Mouse (Mus musculus) liver, adult 2 months (tissue): ENCODE measurements around the gene Dis3l2. TPM values are rescaled to one million over a fixed set of nuclear protein-coding genes. Genes with fewer than 3 reads are reported as not detected.

Experiments used
- DNase-seq: peaks from one replicate; pipeline ENCODE4 v3.0.0-alpha.2; 2011; ENCODE audit warnings: low read depth, low spot score; ENCODE audit errors: extremely low read depth
- H3K27ac ChIP-seq: fragments of 200-500 bp; replicated peaks from 2 replicates; pipeline ENCODE4 v1.5.1; 2012; ENCODE audit warnings: low read depth, mild to moderate bottlenecking, control low read depth, inconsistent platforms, low read length; ENCODE audit not compliant: insufficient read depth
- H3K27me3 ChIP-seq: fragments of 200-500 bp; 2 replicates; pipeline ENCODE4 v1.6.1; 2012; ENCODE audit warnings: mild to moderate bottlenecking, moderate library complexity, low read length, inconsistent platforms; ENCODE audit not compliant: control insufficient read depth, insufficient read depth
- H3K36me3 ChIP-seq: fragments of 200-500 bp; 2 replicates; pipeline ENCODE4 v1.6.1; 2012; ENCODE audit warnings: low read length, inconsistent platforms; ENCODE audit not compliant: control insufficient read depth, insufficient read depth
- H3K4me1 ChIP-seq: fragments of 200-500 bp; 2 replicates; pipeline ENCODE4 v1.6.1; 2011; ENCODE audit warnings: low read length; ENCODE audit not compliant: control insufficient read depth, insufficient read depth
- H3K4me3 ChIP-seq: fragments of 200-500 bp; 2 replicates; pipeline ENCODE4 v1.5.1; 2011; ENCODE audit warnings: low read depth, mild to moderate bottlenecking, control low read depth, low read length, moderate library complexity; ENCODE audit not compliant: insufficient read depth
- H3K79me2 ChIP-seq: fragments of 200-500 bp; 2 replicates; pipeline ENCODE4 v1.6.1; 2012; ENCODE audit warnings: inconsistent platforms, mild to moderate bottlenecking, low read length, moderate library complexity; ENCODE audit not compliant: control insufficient read depth, insufficient read depth
- H3K9ac ChIP-seq: fragments of 200-500 bp; 2 replicates; pipeline ENCODE4 v1.6.1; 2012; ENCODE audit warnings: low read depth, mild to moderate bottlenecking, control low read depth, inconsistent platforms, low read length
- CTCF ChIP-seq: fragments of 200-500 bp; IDR thresholded peaks from 2 replicates; pipeline ENCODE4 v1.5.1; 2011; ENCODE audit warnings: low read depth, low read length, control low read depth
- POLR2A ChIP-seq: fragments of 200-500 bp; IDR thresholded peaks from 2 replicates; pipeline ENCODE4 v1.6.1; 2011; ENCODE audit warnings: low read length, control low read depth; ENCODE audit not compliant: insufficient read depth; ENCODE audit errors: extremely low read depth
- WGBS: fragments of 180-500 bp; shearing (Covaris S2); methylation state at CpG from one replicate; pipeline ENCODE4 v1.1.7; 2018; 5-methylcytosine and 5-hydroxymethylcytosine counted together
- polyA plus RNA-seq: library from polyadenylated mRNA; depleted of rRNA; stranded (reverse); fragments of >200 nt; gene quantifications from 2 replicates; pipeline ENCODE4 v1.2.3, GENCODE M21; 2012
- total RNA-seq: library from RNA; depleted of rRNA; stranded (reverse); fragments of >200 nt; gene quantifications from 2 replicates; pipeline ENCODE4 v1.2.3, GENCODE M21; 2014

Gene Dis3l2
- total and polyA plus RNA-seq, 2 experiments = 9.0 to 13.4 TPM

- no peaks in the 10 kb centered on the region for H3K79me2 ChIP-seq
- TF ChIP-seq POLR2A (no peak), CTCF (no peak)
- 45% methylated on average over 5 of the region's 5 CpGs for WGBS
- no peaks in the 10 kb centered on the region for H3K27me3 ChIP-seq
- H3K36me3 ChIP-seq = no peaks in the 10 kb centered on the region
- H3K4me1 ChIP-seq = peaks cover 3% of the 10 kb centered on the region; the same call in 1 of the 2 replicates
- peak; percentile 71 for DNase-seq
- 0 out of 2 replicates have a peak overlapping the region, but pooled peaks have one; percentile 6 for H3K27ac ChIP-seq
- H3K9ac ChIP-seq = no peak overlapping the region
- no peak overlapping the region for H3K4me3 ChIP-seq
Observed at GRCm38 (mm10) chr1:86925776-86926175, 222.2 kb downstream of the Dis3l2 start.

DNA sequence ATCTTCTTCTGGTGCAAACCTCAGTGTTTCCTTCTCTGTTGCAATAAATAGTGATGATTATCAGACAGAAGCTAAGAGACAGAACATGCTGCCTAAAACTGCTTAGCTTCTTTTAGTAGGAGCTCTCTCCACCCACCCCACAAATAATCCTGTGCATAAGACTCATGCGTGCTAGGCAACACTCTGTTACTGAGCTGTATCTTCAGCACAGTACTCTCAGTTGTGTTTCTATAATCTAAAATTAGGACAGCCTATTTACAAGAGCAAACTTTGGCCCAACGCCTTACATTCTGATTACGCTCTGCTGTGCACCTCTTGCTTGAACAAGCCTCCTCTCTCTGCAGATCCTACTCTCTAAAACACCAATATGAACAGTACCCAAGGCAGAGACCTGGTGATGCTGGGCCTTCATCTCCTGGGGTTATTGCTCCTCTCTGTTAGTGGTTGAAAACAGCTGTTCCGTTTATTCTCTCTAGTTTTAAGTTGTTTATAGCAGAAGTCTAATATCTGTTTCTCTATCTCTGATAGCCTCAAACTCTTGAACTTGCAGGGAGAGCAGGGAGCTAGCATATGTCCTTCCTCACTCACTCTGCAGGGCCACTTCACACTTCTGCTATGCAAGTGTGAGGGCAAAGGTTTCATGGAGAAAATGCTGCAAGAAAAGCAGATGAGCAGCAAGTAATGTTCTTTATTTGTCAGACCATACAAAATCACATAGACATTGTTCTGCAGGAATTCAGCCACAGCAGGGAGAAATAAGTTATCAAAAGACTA is 228.2 kb downstream of the Dis3l2 start:
- no peak overlapping the region for H3K4me3 ChIP-seq
- 85% methylated on average over 4 of the region's 4 CpGs for WGBS
- no peak for TF ChIP-seq POLR2A
- no peak for TF ChIP-seq CTCF
- H3K27ac ChIP-seq = no peak overlapping the region
- peaks cover 5% of the 10 kb centered on the region for H3K4me1 ChIP-seq
- no peaks in the 10 kb centered on the region for H3K27me3 ChIP-seq
- no peaks in the 10 kb centered on the region; the same call in 1 of the 2 replicates for H3K36me3 ChIP-seq
- H3K9ac ChIP-seq = no peak overlapping the region
- no peaks in the 10 kb centered on the region for H3K79me2 ChIP-seq
- DNase-seq = no peak

DNA sequence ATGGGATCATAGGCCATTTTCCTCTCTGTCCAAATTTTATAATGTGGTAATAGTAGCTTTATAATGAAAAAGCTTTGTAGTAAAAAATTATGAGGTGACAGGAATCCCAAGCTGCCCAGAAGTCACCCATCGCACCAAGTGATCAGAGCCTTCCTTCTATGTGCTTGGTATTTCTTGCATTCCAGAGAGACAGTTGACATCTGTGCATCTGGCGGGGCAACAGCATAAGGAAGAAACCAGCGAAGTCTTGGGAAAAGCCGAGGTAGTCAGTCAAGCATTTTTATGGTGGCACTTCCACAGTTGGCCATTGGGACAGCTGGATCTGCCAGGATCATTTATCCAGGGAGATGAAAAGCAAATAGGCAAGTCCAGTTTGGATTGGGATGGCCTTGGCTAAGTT is 229.2 kb downstream of the Dis3l2 start:
- DNase-seq = peak; percentile 77
- TF ChIP-seq CTCF = no peak
- no peak for TF ChIP-seq POLR2A
- Histone ChIP-seq H3K4me1 (peaks cover 5% of the 10 kb centered on the region), H3K9ac (no peak overlapping the region), H3K27ac (no peak overlapping the region), H3K27me3 (no peaks in the 10 kb centered on the region), H3K79me2 (no peaks in the 10 kb centered on the region), H3K36me3 (no peaks in the 10 kb centered on the region; the same call in 1 of the 2 replicates), H3K4me3 (no peak overlapping the region)
- 78% methylated on average over 4 of the region's 4 CpGs for WGBS

GRCm38 (mm10) chr1:86933656-86934055 is 230.0 kb downstream of the Dis3l2 start:
- Histone ChIP-seq H3K79me2 (no peaks in the 10 kb centered on the region), H3K27ac (no peak overlapping the region), H3K4me3 (no peak overlapping the region), H3K36me3 (no peaks in the 10 kb centered on the region; the same call in 1 of the 2 replicates), H3K9ac (no peak overlapping the region), H3K4me1 (peaks cover 5% of the 10 kb centered on the region), H3K27me3 (no peaks in the 10 kb centered on the region)
- TF ChIP-seq POLR2A (no peak), CTCF (no peak)
- WGBS = 93% methylated on average over 1 of the region's 1 CpGs
- DNase-seq = peak; percentile 13

GRCm38 (mm10) chr1:86951501-86952205 is 248.0 kb downstream of the Dis3l2 start:
- peaks cover 5% of the 10 kb centered on the region; the same call in 1 of the 2 replicates for H3K4me1 ChIP-seq
- DNase-seq = peak; percentile 95
- H3K27me3 ChIP-seq = no peaks in the 10 kb centered on the region
- H3K4me3 ChIP-seq = no peak overlapping the region
- H3K36me3 ChIP-seq = no peaks in the 10 kb centered on the region
- no peaks in the 10 kb centered on the region for H3K79me2 ChIP-seq
- no peak for TF ChIP-seq CTCF
- TF ChIP-seq POLR2A = no peak
- H3K27ac ChIP-seq = peak overlapping the region; percentile 14; the same call in 1 of the 2 replicates
- H3K9ac ChIP-seq = no peak overlapping the region
- 33% methylated on average over 5 of the region's 5 CpGs for whole genome bisulfite sequencing

DNA sequence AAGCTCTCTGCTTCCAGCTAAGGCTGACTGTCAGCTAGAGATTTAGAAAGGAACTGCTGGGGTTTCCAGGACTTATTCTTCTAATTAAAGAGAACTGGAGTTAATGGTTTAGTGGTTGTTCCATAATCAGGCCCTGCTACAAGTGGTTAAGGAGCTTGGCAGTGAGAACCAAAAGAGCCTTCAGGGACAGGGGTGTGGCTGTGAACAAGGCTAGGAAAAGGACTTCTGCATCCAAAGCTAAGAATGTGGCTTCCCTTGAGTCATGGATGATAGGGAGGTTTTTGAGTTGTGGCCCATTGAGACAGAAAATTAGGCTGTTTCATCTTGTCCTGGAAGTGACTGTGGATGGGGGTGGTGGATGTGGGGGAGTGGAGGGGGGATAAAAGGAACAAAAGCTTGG is 252.2 kb downstream of the Dis3l2 start:
- Histone ChIP-seq H3K4me3 (no peak overlapping the region), H3K4me1 (peaks cover 7% of the 10 kb centered on the region; the same call in 1 of the 2 replicates), H3K79me2 (no peaks in the 10 kb centered on the region), H3K36me3 (peaks cover 5% of the 10 kb centered on the region), H3K27ac (no peak overlapping the region), H3K9ac (no peak overlapping the region), H3K27me3 (no peaks in the 10 kb centered on the region)
- DNase-seq = no peak
- no peak for TF ChIP-seq CTCF
- TF ChIP-seq POLR2A = no peak
